Mouse (Mus musculus) small intestine, adult 2 months (tissue): ENCODE data around the gene Cdc14a.

Experiments
- CTCF ChIP-seq: fragments of 200-500 bp; IDR thresholded peaks from 2 replicates; pipeline ENCODE4 v1.5.1; 2012; ENCODE audit warnings: low read depth, mild to moderate bottlenecking, control low read depth, inconsistent platforms, low read length, moderate library complexity, mixed read lengths; ENCODE audit not compliant: insufficient replicate concordance, insufficient read length; ENCODE audit errors: extremely low read depth
- POLR2A ChIP-seq: fragments of 200-500 bp; IDR thresholded peaks from 2 replicates; pipeline ENCODE4 v1.6.1; 2012; ENCODE audit warnings: low read depth, mild to moderate bottlenecking, control low read depth, inconsistent platforms, low read length, moderate library complexity

DNA sequence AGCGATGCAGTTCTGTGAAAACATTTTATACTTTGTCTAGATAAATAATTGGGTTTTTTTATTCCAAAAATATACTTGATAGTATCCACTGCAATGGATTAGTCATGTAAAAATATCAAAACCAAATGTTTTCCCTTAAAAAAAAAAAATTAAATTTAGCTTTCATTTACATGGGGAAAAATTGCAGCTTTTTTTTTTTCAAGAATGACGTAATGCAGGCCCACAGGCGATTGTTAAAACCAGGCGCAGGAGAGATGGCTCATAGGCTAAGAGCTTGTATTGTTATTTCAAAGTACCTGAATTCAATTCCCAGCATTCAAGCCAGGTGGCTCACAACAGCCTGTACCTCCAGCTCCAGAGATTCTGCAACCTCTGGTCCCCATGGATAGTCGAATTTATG is 196.4 kb downstream of the Cdc14a start:
- TF ChIP-seq POLR2A, result no peak
- no peak for TF ChIP-seq CTCF
